Mouse (Mus musculus) ES-E14 (cell line): Measurements from ENCODE around the gene Tmem102. TPM values are rescaled to one million over a fixed set of nuclear protein-coding genes. Genes with fewer than 3 reads are reported as not detected.

Source experiments
- DNase-seq: peaks from one replicate; pipeline ENCODE4 v3.0.0-alpha.2; 2013; ENCODE audit warnings: low read depth, low spot score
- H3K27ac ChIP-seq: 2 replicates; pipeline ENCODE4 v1.5.1; 2012; ENCODE audit warnings: low read depth, mild to moderate bottlenecking, low read length, moderate library complexity, mixed read lengths; ENCODE audit not compliant: poor library complexity, insufficient read depth, severe bottlenecking
- H3K36me3 ChIP-seq: 2 replicates; pipeline ENCODE4 v1.6.1; 2012; ENCODE audit warnings: mild to moderate bottlenecking, low read length, moderate library complexity, mixed read lengths; ENCODE audit not compliant: control insufficient read depth, poor library complexity, insufficient read depth, severe bottlenecking
- H3K4me1 ChIP-seq, 2 experiments: fragments of 150-350 bp in 1 of 2; sonication (generic) in 1 of 2; 2 replicates each; pipeline ENCODE4 v1.6.1; 2012; ENCODE audit warnings: low read length in 2 of 2, mild to moderate bottlenecking in 1 of 2, mixed read lengths in 1 of 2; ENCODE audit not compliant: control insufficient read depth in 2 of 2, insufficient read depth in 2 of 2, poor library complexity in 1 of 2
- H3K4me3 ChIP-seq, 2 experiments: fragments of 150-350 bp in 1 of 2; sonication (generic) in 1 of 2; 2 replicates each; pipeline ENCODE4 v1.5.1; 2012; ENCODE audit warnings: low read length in 2 of 2, low read depth in 1 of 2, mild to moderate bottlenecking in 1 of 2, mixed read lengths in 1 of 2; ENCODE audit not compliant: insufficient read depth in 1 of 2, poor library complexity in 1 of 2, severe bottlenecking in 1 of 2
- H3K9ac ChIP-seq: 2 replicates; pipeline ENCODE4 v1.6.1; 2012; ENCODE audit warnings: low read depth, mild to moderate bottlenecking, low read length, mixed read lengths; ENCODE audit not compliant: poor library complexity, insufficient read depth, severe bottlenecking
- H3K9me3 ChIP-seq: fragments of 150-350 bp; sonication (generic); 2 replicates; pipeline ENCODE4 v1.6.1; 2012; ENCODE audit warnings: low read depth, mild to moderate bottlenecking, low read length; ENCODE audit not compliant: control insufficient read depth, insufficient read depth
- CHD2 ChIP-seq: IDR thresholded peaks from 2 replicates; pipeline ENCODE4 v1.6.1; 2014; ENCODE audit warnings: mild to moderate bottlenecking, low read depth, low read length, inconsistent platforms
- HCFC1 ChIP-seq: IDR thresholded peaks from 2 replicates; pipeline ENCODE4 v1.6.1; 2012; ENCODE audit warnings: low read length, inconsistent platforms, borderline replicate concordance; ENCODE audit not compliant: insufficient read depth
- MAFK ChIP-seq: IDR thresholded peaks from 2 replicates; pipeline ENCODE4 v1.6.1; 2014; ENCODE audit warnings: mild to moderate bottlenecking, low read depth, low read length, inconsistent platforms; ENCODE audit not compliant: insufficient read depth
- ZC3H11A ChIP-seq: IDR thresholded peaks from 2 replicates; pipeline ENCODE4 v1.6.1; 2012; ENCODE audit warnings: low read depth, mild to moderate bottlenecking, inconsistent platforms, low read length, borderline replicate concordance
- ZNF384 ChIP-seq: IDR thresholded peaks from 2 replicates; pipeline ENCODE4 v1.6.1; 2012; ENCODE audit warnings: low read depth, low read length, inconsistent platforms
- in situ Hi-C, 2 experiments: fragments of 600-800 bp; cut with MboI; formaldehyde crosslinking; loops; one replicate each; pipeline ENCODE4 v1.15.1; 2025; ENCODE audit warnings: low sequenced_read_pairs in 2 of 2, inconsistent platforms in 1 of 2; ENCODE audit not compliant: unreplicated experiment in 2 of 2
- total RNA-seq: library from RNA; depleted of rRNA; stranded (reverse); fragments of 300-350 nt; gene quantifications from 2 replicates; pipeline ENCODE4 v1.2.3, GENCODE M21; 2012

Tmem102 gene
- total RNA-seq, 1 experiment: 1.3 TPM

GRCm38 (mm10) chr11:69849884-69850283 lies 44.5 kb upstream of the Tmem102 start:
- DNase-seq: no peak
- Histone ChIP-seq H3K27ac (no peak overlapping the region), H3K9me3 (no peaks in the 10 kb centered on the region), H3K4me3 (no peak overlapping the region), H3K9ac (no peak overlapping the region), H3K4me1 (peaks cover 2 to 10% of the 10 kb centered on the region in 2 experiments; a peak in 2 of 4 replicates), H3K36me3 (peaks cover 16% of the 10 kb centered on the region; the same call in 1 of the 2 replicates)
- in situ Hi-C loops: no loop called here
- TF ChIP-seq MAFK (no peak), ZC3H11A (no peak), HCFC1 (no peak)

GRCm38 (mm10) chr11:69849128-69849527 lies 43.7 kb upstream of the Tmem102 start:
- in situ Hi-C loops: no loop called here

GRCm38 (mm10) chr11:69848021-69848420 lies 42.6 kb upstream of the Tmem102 start:
- Histone ChIP-seq H3K4me1 (peaks cover 0 to 6% of the 10 kb centered on the region in 2 experiments; a peak in 2 of 4 replicates), H3K36me3 (peaks cover 13% of the 10 kb centered on the region; the same call in 1 of the 2 replicates), H3K4me3 (peak overlapping the region in 1 of 2 experiments; percentile 10; a peak in 1 of 4 replicates), H3K9me3 (no peaks in the 10 kb centered on the region), H3K9ac (no peak overlapping the region), H3K27ac (no peak overlapping the region)
- in situ Hi-C loops: no loop called here
- no peak for DNase-seq
- no peak for TF ChIP-seq CHD2
- TF ChIP-seq ZC3H11A: no peak
- no peak for TF ChIP-seq ZNF384
- TF ChIP-seq HCFC1: no peak
- TF ChIP-seq MAFK: no peak

More at GRCm38 (mm10) chr11:69849128-69849527, 43.7 kb upstream of the Tmem102 start:
- H3K9me3 ChIP-seq: no peaks in the 10 kb centered on the region
- peaks cover 0 to 6% of the 10 kb centered on the region in 2 experiments; a peak in 2 of 4 replicates for H3K4me1 ChIP-seq
- peaks cover 13% of the 10 kb centered on the region; the same call in 1 of the 2 replicates for H3K36me3 ChIP-seq
- DNase-seq: no peak
- TF ChIP-seq CHD2: no peak
- TF ChIP-seq ZC3H11A: no peak
- no peak for TF ChIP-seq ZNF384
- no peak for TF ChIP-seq MAFK
- no peak for TF ChIP-seq HCFC1
- no peak overlapping the region for H3K27ac ChIP-seq
- no peak overlapping the region for H3K9ac ChIP-seq
- H3K4me3 ChIP-seq: no peak overlapping the region

- in situ Hi-C loops: no loop called here
- TF ChIP-seq ZC3H11A (no peak), ZNF384 (0 out of 2 replicates have a peak, but pooled peaks have one; percentile 12)
- Histone ChIP-seq H3K4me1 (peaks cover 0 to 6% of the 10 kb centered on the region in 2 experiments; a peak in 2 of 4 replicates), H3K9ac (peak overlapping the region; percentile 64), H3K4me3 (peak overlapping the region; percentile 74 to 86), H3K36me3 (peaks cover 10% of the 10 kb centered on the region; the same call in 1 of the 2 replicates), H3K9me3 (no peaks in the 10 kb centered on the region), H3K27ac (no peak overlapping the region)
- DNase-seq: no peak
These were observed 41.6 kb upstream of the Tmem102 start for GRCm38 (mm10) chr11:69846738-69847688.
